Mouse (Mus musculus) gastrocnemius, adult 18-20 months (tissue): ENCODE measurements around the gene Tbk1. TPM values are rescaled to one million over a fixed set of nuclear protein-coding genes. Genes with fewer than 3 reads are reported as not detected.

Experiments used
- DNase-seq: peaks from one replicate; pipeline ENCODE4 v3.0.0; 2021; ENCODE audit warnings: low spot score
- total RNA-seq, 2 experiments: library from RNA; stranded (reverse); gene quantifications; 2 replicates each; pipeline ENCODE4 v1.2.3; 2021

Tbk1 gene
- total RNA-seq, 2 experiments from 2014 or later, result 9.0 to 10.2 TPM

GRCm38 (mm10) chr10:121543577-121543976 lies 43.0 kb downstream of the Tbk1 start:
- DNase-seq, result no peak

GRCm38 (mm10) chr10:121542156-121542555 lies 44.4 kb downstream of the Tbk1 start:
- DNase-seq, result no peak

DNA sequence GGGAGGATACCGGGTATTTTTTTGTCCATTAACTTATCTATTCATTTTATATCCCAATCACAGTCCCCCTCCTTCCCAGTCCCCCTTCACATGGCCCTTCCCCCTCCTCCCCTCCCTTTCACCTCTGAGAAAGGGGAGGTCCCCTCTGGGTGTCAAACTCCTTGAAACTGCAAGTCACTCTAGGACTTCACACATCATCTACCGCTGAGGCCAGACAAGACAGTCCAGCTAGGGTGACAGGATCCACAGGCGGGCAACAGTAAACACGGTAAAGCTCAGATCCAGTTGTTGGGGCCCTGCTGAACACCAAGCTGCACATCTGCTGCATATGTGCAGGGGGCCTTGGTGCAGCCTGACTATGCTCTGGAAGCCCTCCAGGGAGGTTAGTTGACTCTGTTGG lies 51.6 kb downstream of the Tbk1 start:
- no peak for DNase-seq

GRCm38 (mm10) chr10:121533137-121533872 lies 53.3 kb downstream of the Tbk1 start:
- DNase-seq, result peak; percentile 15

- DNase-seq, result no peak
Observed at GRCm38 (mm10) chr10:121531541-121531940, 55.0 kb downstream of the Tbk1 start.

GRCm38 (mm10) chr10:121530365-121531003 lies 56.1 kb downstream of the Tbk1 start:
- DNase-seq, result no peak

DNA sequence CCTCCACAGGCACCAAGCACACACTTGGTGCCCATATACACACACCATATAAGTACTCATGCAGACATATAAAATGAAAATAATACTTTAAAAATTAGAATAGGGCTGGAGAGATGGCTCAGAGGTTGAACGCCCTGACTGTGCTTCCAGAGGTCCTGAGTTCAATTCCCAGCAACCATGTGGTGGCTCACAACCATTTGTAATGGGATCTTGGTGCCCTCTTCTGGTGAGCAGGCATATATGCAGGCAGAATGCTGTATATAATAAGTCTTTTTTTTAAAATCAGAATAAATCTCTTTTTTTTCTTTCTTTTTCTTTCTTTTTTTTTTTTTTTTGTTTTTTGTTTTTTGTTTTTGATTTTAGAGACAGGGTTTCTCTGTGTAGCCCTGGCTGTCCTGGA lies 57.3 kb downstream of the Tbk1 start:
- DNase-seq, result no peak

DNA sequence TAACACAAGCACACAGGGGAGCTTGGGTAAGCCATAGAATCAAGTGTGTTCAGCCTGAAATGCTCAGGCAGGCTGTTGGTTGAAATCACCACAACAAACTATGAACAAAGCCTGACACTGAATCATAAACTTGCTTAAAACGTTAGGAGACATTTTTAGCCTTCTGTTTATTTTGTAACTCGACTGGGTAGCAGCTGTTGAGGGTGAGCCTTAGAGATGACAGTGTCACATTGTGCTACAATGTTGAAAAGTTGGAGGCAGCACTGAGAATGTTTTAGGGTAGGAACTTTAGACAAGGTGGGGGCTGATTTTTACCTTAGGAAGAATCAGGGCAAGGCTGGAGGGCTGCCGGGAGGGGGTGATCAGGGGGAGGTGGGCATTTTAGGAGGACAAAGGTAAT lies 58.1 kb downstream of the Tbk1 start:
- DNase-seq, result no peak

DNA sequence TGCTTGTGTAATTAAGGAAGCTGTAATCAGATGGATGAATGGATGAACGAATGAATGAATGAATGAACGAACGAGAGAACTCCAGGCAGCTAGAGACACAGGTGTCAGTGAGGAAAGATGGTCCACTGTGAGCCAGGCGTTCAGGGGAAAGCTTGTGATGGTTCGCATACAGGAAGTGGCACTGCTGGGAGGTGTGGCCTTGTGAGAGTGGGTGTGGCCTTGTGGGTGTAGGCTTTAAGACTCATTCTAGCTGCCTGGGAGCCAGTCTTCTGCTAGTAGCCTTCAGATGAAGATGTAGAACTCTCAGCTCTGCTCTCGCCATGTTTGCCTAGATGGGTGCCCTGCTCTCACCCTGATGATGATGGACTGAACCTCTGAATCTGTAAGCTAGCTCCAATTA lies 59.5 kb downstream of the Tbk1 start:
- DNase-seq, result no peak

DNA sequence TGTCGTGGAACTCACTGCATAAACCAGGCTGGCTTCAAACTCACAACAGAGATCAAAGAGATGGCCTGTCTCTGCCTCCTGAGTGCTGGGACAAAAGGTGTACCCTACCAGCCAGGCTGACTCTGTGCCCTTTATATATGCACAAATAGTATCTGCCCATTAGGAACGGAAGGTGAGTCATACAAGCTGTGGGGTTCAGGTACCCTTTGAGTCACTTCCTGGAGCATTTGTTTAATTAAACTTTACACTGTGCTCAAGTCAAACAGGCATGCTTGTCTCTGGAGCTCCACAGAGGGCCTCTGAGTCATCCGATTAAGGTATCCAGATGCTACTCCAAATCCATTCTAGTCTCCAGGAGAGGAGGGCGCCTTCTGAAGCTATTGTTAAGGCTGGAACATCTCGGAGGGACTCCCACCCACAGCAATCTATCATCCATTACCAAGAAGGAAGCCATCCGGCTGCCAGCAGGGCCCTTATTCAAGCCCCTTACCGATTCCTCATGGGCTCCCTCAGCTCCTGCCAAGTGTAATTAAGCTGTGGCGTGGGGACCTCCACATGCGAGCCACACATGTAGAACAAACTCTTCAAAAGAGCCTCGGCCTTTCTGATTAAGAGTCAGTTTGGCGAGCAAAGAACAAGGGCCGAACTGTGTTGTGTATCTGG lies 65.5 kb downstream of the Tbk1 start:
- DNase-seq, result no peak

DNA sequence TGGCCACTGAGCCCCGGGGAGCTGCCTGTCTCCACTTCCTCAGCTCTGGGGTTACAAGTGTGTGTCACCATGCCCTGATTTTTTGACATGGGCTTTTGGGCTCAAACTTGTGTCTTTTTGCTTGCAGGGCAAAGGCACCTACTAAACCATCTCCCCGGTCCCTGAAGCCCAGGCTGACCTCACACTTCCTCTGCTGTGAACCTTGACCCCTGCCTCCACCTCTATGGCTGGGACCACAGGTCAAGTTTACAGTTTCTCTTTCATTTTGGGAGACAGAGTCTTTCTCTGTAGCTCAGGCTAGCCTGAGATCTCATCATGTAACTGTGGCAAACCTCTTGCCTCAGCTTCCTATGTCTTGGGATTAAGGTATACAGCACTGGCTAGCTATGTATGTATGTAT lies 66.9 kb downstream of the Tbk1 start:
- DNase-seq, result no peak

DNA sequence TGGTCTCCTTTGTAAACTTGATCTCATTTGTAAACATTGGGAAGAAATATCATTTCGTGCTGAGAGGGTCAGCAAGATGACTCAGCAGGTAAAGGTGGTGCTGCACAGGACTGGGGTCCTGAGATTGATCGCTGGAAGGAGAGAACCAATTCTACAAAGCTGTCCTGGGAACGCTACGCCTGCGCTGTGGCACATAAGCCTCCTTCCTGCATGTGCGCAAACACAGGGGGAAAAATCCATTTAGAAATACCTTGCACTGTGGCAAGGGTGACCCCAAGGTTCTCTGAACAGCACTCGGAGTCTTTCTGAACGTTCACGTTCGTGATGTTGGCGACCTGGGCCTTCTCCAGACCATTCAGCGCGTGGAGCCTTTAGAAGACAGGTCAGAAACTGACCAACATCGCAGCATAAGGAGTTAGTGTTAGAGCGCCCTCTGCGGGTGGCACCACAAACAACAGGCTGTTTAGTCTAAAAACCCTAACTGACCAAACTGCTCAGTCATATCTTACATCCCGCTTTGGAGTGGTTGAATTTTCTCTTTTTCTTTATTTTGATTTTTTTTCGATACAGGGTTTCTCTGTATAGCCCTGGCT lies 70.5 kb downstream of the Tbk1 start:
- peak; percentile 80 for DNase-seq

DNA sequence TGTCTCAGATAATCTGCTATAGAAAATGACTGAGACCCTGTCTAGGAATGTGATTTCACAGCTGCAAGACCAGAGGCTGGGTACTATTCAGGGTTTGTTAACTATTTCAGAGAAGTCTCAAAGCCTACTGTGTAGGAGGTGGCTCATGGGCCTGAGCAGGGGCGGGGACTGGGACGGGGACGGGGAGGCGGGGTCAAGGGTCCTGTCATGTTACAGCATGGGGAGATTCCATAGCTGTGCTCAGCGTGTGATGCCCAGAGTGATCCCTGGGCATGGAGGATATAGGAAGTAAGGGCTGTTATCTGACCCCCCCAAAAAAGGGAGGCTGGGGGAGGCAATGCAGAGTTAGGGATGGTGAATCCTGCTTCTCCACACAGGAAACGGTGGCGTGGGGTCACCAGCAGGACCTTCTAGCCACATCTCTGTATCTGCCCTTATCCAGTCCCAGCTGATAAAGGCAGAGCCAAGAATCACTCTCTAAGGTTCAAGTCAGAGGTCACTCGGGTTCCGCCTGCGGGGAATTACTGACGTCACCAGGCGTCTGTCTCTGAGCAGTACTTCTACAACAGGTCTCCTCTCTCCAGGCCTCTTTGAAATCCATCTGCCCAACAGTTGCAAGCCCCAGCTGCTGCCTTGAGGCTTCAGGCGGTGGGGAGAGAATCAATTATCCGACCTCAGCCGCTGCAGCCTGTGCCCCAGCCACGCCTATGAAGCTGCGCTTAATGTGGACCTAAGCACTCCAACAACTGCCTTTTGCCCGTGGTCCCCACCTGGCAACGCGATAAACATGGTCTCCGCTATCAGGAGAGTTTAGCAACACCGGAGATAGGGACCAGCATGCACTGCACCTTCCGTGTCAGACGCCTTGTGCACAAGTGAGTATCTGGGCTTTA lies 76.6 kb downstream of the Tbk1 start:
- no peak for DNase-seq

DNA sequence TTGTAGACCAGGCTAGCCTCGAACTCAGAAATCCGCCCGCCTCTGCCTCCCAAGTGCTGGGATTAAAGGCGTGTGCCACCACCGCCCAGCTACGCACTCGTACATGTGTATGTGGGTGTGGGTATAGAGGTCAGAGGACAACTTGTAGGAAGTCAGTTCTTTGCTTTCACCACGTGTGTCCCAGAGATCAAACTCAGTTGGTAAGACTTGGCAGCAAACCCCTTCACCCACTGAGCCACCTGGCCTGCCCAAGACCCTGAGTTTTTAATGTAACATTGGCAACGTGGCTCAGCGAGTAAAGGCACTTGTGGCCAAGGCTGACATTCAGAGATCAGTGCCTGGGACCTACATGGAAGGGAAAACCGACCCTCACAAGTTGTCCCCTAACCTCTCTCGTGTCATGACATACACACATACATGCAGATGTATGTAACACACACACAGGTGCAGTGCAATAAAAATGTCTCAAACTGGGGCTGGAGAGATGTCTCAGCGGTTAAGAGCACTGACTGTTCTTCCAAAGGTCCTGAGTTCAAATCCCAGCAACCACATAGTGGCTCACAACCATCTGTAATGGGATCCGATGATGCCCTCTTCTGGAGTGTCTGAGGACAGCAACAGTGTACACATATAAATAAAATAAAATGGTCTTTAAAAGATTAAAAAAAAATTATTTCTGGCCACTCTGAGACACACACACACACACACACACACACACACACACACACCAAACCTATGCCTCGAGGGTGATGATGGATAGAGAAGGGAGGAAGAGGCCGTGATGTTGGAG lies 78.6 kb downstream of the Tbk1 start:
- DNase-seq, result no peak

GRCm38 (mm10) chr10:121506731-121507583 lies 79.6 kb downstream of the Tbk1 start:
- DNase-seq, result peak; percentile 63

DNA sequence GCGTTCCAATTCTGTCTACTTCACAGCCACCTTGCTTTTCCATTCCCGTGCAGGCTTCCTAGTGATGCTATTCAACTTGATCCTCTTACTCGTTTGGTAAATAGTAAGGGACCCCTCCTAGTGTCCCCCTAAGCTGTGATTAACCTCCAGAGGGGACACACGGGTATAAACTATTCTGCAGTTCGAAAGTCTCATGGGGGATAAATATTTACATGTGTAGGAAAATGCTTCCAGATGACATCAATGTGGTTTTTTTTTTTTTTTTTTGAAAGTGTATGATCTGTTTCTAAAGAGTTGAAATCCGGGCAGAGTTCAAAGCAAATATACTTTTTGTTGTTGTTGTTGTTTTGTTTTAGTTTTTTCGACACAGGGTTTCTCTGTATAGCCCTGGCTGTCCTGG lies 80.7 kb downstream of the Tbk1 start:
- no peak for DNase-seq

DNA sequence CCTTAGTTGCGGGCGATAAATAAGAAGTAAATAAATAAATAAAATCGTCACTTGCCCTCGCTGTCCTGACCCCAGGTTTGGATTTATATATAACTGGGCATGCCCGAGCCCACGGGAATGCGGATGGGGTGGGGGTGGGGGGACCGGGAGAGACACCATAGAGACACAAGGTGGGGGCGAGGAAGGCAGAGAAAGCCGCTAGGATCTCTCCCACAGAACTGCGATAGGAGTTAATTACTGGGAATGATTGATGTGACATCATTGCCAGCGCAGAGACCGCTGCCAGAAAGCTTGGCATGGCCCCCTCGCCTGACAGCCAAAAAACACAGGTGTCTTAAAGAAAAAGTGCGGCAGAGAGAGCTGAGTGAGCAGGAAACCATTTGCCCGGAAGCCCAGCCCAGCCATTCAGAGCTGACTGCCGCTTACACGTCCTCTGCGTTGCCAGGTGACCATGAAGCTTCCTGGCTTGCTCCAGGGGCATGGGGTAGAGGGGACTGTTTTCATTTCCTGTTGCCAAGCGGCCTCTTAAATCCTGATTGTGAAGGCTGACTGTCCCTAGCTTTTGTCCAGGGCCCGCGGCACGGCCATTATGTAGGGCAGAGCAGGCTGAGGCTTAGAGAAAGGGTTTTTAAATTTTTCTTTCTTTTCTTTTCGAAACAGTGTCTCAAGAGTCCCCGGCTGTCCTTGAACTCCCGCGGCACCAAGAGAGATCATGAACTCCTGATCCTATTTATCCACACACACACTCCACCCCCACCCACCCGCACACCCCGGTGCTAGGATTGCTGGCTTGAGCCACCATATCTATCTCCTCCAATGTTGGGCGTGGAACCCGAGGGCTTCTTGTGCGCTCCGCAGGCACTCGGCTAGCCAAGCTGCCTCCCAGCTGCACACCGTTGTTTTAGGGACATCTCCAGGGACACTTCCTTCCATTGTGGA lies 81.3 kb downstream of the Tbk1 start:
- DNase-seq, result peak; percentile 59

GRCm38 (mm10) chr10:121501160-121501559 lies 85.4 kb downstream of the Tbk1 start:
- DNase-seq, result no peak
